13 mouse cellular contexts compared by ENCODE assay signal in genomic region chr1:36003592-36003991, GRCm38 (mm10).
DNase-seq lines count a peak whose midpoint lies in the region; ATAC-seq and TF ChIP-seq lines count a peak whose summit lies in the region.
"Had no signal": no experiment of that assay in that cellular context is flagged by ENCODE, and none has a peak within 500 bp of the region (broad histone marks: within the 10 kb centered on the region; RNA-seq: fewer than 3 reads in every experiment).

No protein-coding gene starts in this region.

- 18% methylated on average over 9 of the region's 9 CpGs for WGBS in hindbrain, embryonic 10.5 days
- WGBS in midbrain, embryonic 14.5 days, result 7% methylated on average over 9 of the region's 9 CpGs

- DNase-seq in ZHBTc4 (ENCODE audit: low read depth, low spot score), result peak; percentile 38
- DNase-seq in hindbrain, embryonic 10.5 days (ENCODE audit: low spot score), result peak; percentile 41
- peak; percentile 36 for DNase-seq in midbrain, embryonic 14.5 days
- no peak for DNase-seq in frontal cortex, adult 2 months (ENCODE audit: extremely low spot score in 1 of 2, low spot score in 1 of 2)
- no peak for DNase-seq in right cerebral cortex, adult 18-20 months
- no peak for DNase-seq in spleen, postnatal 14 days (ENCODE audit: low spot score in 2 of 2)
- DNase-seq: cerebellum, adult 11-12 months; kidney, adult 2 months; thymus, adult 2 months had no signal

- H3K27ac ChIP-seq in hindbrain, embryonic 10.5 days, result peak overlapping the region; percentile 85
- H3K27ac ChIP-seq in midbrain, embryonic 14.5 days (replicated peaks; ENCODE audit: low read depth, low read length), result no peak overlapping the region; the same call in 1 of the 2 replicates

- no peak for ATAC-seq in midbrain, embryonic 14.5 days (ENCODE audit: low FRiP score, low TSS enrichment)
- ATAC-seq: lung, postnatal 0 days had no signal

- H3K36me3 ChIP-seq in E14TG2a.4 (ENCODE audit: insufficient read depth, low read length), result peaks cover 6% of the 10 kb centered on the region; the same call in 1 of the 2 replicates
- H3K36me3 ChIP-seq in hindbrain, embryonic 10.5 days, result no peaks in the 10 kb centered on the region
- H3K36me3 ChIP-seq in midbrain, embryonic 14.5 days (ENCODE audit: control insufficient read depth, insufficient read depth, low read length), result no peaks in the 10 kb centered on the region

- H3K27me3 ChIP-seq in E14TG2a.4 (ENCODE audit: insufficient read depth, low read length), result no peaks in the 10 kb centered on the region
- H3K27me3 ChIP-seq in hindbrain, embryonic 10.5 days (ENCODE audit: insufficient read depth, poor library complexity, severe bottlenecking), result no peaks in the 10 kb centered on the region
- H3K27me3 ChIP-seq in midbrain, embryonic 14.5 days (ENCODE audit: control insufficient read depth, insufficient read depth, low read length), result no peaks in the 10 kb centered on the region

- H3K9ac ChIP-seq in midbrain, embryonic 14.5 days (replicated peaks; ENCODE audit: low read length), result no peak overlapping the region

- TF ChIP-seq CTCF in E14TG2a.4 (conservative IDR thresholded peaks at IDR 0.05; ENCODE audit: low read length), result no peak

- peaks cover 23% of the 10 kb centered on the region for H3K9me3 ChIP-seq in E14TG2a.4 (ENCODE audit: low read length)
- no peaks in the 10 kb centered on the region for H3K9me3 ChIP-seq in hindbrain, embryonic 10.5 days
- no peaks in the 10 kb centered on the region for H3K9me3 ChIP-seq in midbrain, embryonic 14.5 days (ENCODE audit: control insufficient read depth, low read length)

- H3K4me2 ChIP-seq in midbrain, embryonic 14.5 days (ENCODE audit: low read length), result no peak overlapping the region
- H3K4me2 ChIP-seq: heart, embryonic 11.5 days had no signal

- peak overlapping the region; percentile 58 for H3K4me3 ChIP-seq in E14TG2a.4 (replicated peaks; ENCODE audit: low read length)
- H3K4me3 ChIP-seq in hindbrain, embryonic 10.5 days, result no peak overlapping the region
- H3K4me3 ChIP-seq in midbrain, embryonic 14.5 days (replicated peaks; ENCODE audit: low read depth, low read length), result no peak overlapping the region
- H3K4me3 ChIP-seq: erythroblast, embryonic 14.5 days had no signal

- peaks cover 49% of the 10 kb centered on the region for H3K4me1 ChIP-seq in E14TG2a.4 (replicated peaks; ENCODE audit: low read depth, low read length)
- peaks cover 30% of the 10 kb centered on the region for H3K4me1 ChIP-seq in hindbrain, embryonic 10.5 days (replicated peaks)
- 0 out of 2 replicates have a peak, but pooled peaks cover 5% of the 10 kb centered on the region for H3K4me1 ChIP-seq in midbrain, embryonic 14.5 days (ENCODE audit: control insufficient read depth, insufficient read depth, low read length)

Comparison
In these comparisons a context has a peak if more than half of its experiments do, and no peak if none do; other contexts are left out.
1. DNase-seq: peak in ZHBTc4 (single experiment), hindbrain, embryonic 10.5 days (single experiment) and midbrain, embryonic 14.5 days (single experiment); none in frontal cortex, adult 2 months (0 of 2), right cerebral cortex, adult 18-20 months (single experiment) and spleen, postnatal 14 days (0 of 2).